Mouse (Mus musculus) myocyte (in vitro differentiated cells): ENCODE data around the gene Srgap3.

Experiments
- E2F4 ChIP-seq: IDR thresholded peaks from one replicate; pipeline ENCODE4 v1.6.1; 2011; ENCODE audit warnings: mild to moderate bottlenecking, control low read depth, moderate library complexity; ENCODE audit not compliant: insufficient read depth
- MAX ChIP-seq: IDR thresholded peaks from one replicate; pipeline ENCODE4 v1.6.1; 2011; ENCODE audit warnings: low read depth, mild to moderate bottlenecking, control low read depth
- POLR2A ChIP-seq: IDR thresholded peaks from one replicate; pipeline ENCODE4 v1.6.1; 2011; ENCODE audit warnings: low read depth, mild to moderate bottlenecking, control low read depth, moderate library complexity; ENCODE audit not compliant: insufficient read length
- POLR2AphosphoS2 ChIP-seq: IDR thresholded peaks from one replicate; pipeline ENCODE4 v1.6.1; 2011; ENCODE audit warnings: low read depth, control low read depth; ENCODE audit not compliant: insufficient read length
- USF1 ChIP-seq: IDR thresholded peaks from one replicate; pipeline ENCODE4 v1.6.1; 2011; ENCODE audit warnings: low read depth, mild to moderate bottlenecking, control low read depth, moderate library complexity

DNA sequence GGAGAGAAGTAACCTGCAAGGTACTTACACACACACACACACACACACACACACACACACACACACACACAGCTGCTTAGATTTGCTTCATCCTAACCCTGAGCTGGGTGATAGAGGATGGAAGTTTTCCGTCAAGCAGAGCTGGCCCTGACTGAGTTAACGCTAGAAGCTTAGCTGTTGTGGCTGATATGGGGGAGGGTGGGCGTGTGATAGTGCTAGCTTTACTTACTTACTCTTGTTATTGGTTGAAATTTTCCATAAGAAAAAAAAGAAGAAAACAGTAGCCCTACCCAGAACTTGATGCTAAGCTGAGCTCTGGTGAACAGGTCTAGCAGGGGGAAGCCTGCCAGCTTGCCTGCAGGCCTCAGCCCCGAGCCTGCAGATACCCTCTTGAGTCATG is 110.4 kb downstream of the Srgap3 start:
- TF ChIP-seq MAX (no peak), POLR2A (no peak), E2F4 (no peak), USF1 (no peak), POLR2AphosphoS2 (no peak)
